Mouse (Mus musculus) neural tube, embryonic 12.5 days (tissue): ENCODE data around the gene Erbb2. TPM values are rescaled to one million over a fixed set of nuclear protein-coding genes. Genes with fewer than 3 reads are reported as not detected.

Experiments
- ATAC-seq: fragments of 200-750 bp; cut with Nextera tagmentation; 2 replicates; pipeline ENCODE4 v1.8.0; 2017; ENCODE audit warnings: low read depth, mild to moderate bottlenecking, moderate TSS enrichment, moderate library complexity; ENCODE audit not compliant: low FRiP score
- H3K27ac ChIP-seq: fragments of 300-500 bp; sonication (generic); 2 replicates; pipeline ENCODE4 v1.5.1; 2016
- H3K27me3 ChIP-seq: fragments of 300-500 bp; sonication (generic); replicated peaks from 2 replicates; pipeline ENCODE4 v1.6.1; 2016; ENCODE audit warnings: mild to moderate bottlenecking
- H3K36me3 ChIP-seq: fragments of 300-500 bp; sonication (generic); 2 replicates; pipeline ENCODE4 v1.6.1; 2016; ENCODE audit warnings: mild to moderate bottlenecking
- H3K4me1 ChIP-seq: fragments of 300-500 bp; sonication (generic); 2 replicates; pipeline ENCODE4 v1.6.1; 2016
- H3K4me2 ChIP-seq: fragments of 300-500 bp; sonication (generic); replicated peaks from 2 replicates; pipeline ENCODE4 v1.6.1; 2016; ENCODE audit warnings: mild to moderate bottlenecking
- H3K4me3 ChIP-seq: fragments of 300-500 bp; sonication (generic); 2 replicates; pipeline ENCODE4 v1.5.1; 2016
- H3K9ac ChIP-seq: fragments of 300-500 bp; sonication (generic); 2 replicates; pipeline ENCODE4 v1.6.1; 2016; ENCODE audit warnings: mild to moderate bottlenecking
- H3K9me3 ChIP-seq: fragments of 300-500 bp; sonication (generic); 2 replicates; pipeline ENCODE4 v1.6.1; 2016; ENCODE audit warnings: mild to moderate bottlenecking
- WGBS: fragments of 180-500 bp; shearing (Covaris S2); methylation state at CpG from one replicate; pipeline ENCODE4 v1.1.7; 2016; 5-methylcytosine and 5-hydroxymethylcytosine counted together
- polyA plus RNA-seq: library from polyadenylated mRNA; unstranded; fragments of >200 nt; fragmentation: Nextera tagmentation; extraction: Ambion mirVana; gene quantifications from 2 replicates; pipeline ENCODE4 v1.2.1, GENCODE M21; 2016

The Erbb2 gene
- polyA plus RNA-seq, 1 experiment from 2014 or later = 17.5 TPM

DNA sequence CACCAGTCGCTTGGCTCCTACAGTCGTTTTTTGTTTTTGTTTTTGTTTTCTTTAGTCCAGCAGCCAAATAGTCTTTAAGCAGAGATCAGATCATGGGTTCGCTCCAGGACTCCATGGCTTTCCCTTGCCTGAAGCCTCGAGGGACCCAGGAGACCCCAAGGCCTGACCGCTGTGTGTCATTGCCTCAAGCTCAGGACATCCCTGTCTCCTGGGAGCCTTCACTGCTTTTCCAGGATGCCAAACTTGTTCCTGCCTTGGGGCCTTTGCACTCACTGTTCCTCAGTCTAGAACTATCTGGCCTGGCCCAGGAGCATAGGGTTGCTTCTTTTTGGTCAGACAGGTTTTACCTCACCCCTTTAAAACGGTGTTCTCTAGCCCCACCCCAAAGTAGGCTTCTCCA is 5.6 kb upstream of the Erbb2 start:
- no peak overlapping the region for H3K4me2 ChIP-seq
- peaks cover 8% of the 10 kb centered on the region; the same call in 1 of the 2 replicates for H3K4me1 ChIP-seq
- ATAC-seq = no peak
- no peaks in the 10 kb centered on the region for H3K9me3 ChIP-seq
- H3K4me3 ChIP-seq = no peak overlapping the region
- 76% methylated on average over 6 of the region's 6 CpGs for WGBS
- peaks cover 12% of the 10 kb centered on the region for H3K27me3 ChIP-seq
- no peak overlapping the region for H3K9ac ChIP-seq
- H3K36me3 ChIP-seq = no peaks in the 10 kb centered on the region
- H3K27ac ChIP-seq = no peak overlapping the region

DNA sequence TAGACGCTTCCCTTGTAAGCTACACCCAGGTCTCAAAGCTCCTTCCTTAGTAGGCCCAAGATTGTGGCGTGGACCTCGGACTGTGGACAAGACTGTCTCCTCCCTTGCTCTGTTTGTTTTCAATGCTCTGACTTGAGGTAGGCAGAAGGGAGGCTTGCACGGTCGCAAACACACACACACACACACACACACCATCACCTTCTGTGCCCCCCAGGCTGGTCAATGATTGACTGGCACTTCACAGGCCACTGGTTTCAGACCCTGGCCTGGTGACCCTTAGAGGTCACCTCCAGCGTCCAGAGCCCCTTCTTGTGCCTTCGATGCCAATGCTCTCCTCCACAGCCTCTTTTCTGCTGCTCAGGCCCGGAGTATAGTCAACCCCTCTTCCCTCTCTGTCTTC is 3.4 kb upstream of the Erbb2 start:
- Histone ChIP-seq H3K36me3 (no peaks in the 10 kb centered on the region), H3K9ac (no peak overlapping the region), H3K4me1 (peaks cover 28% of the 10 kb centered on the region), H3K4me3 (no peak overlapping the region), H3K27me3 (peaks cover 21% of the 10 kb centered on the region), H3K27ac (no peak overlapping the region), H3K4me2 (peak overlapping the region; percentile 39), H3K9me3 (no peaks in the 10 kb centered on the region)
- WGBS = 46% methylated on average over 8 of the region's 8 CpGs
- ATAC-seq = no peak

DNA sequence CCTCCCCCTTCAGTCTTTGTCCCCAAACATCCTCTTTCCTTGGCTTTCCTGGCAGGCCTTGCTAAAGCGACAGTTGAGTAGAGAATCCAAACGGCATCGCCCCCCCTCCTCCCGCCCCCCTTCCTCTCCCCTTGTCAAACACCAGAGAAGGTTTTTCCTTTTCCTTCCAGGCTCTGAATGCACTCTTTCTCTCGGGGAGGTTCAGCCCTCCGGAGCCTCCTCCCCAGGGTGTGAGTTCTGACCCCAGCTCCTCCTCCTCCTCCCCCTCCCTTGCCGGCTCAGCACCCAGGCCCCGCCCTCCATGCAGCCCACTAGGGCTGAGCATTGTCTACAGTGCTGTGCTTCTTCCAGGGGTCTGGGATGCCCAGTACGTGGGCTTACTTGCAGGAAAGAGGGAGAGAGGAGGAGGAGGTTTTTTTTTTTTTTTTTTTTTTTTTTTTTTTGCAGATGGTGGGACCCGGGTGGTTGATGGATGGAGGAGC is 2.9 kb upstream of the Erbb2 start:
- no peak overlapping the region for H3K9ac ChIP-seq
- 2% methylated on average over 10 of the region's 10 CpGs for WGBS

GRCm38 (mm10) chr11:98412797-98413301 is 579 bp downstream of the Erbb2 start:
- ATAC-seq = peak; percentile 49
- 0 out of 2 replicates have a peak overlapping the region, but pooled peaks have one; percentile 37 for H3K27ac ChIP-seq
- H3K36me3 ChIP-seq = no peaks in the 10 kb centered on the region
- no peaks in the 10 kb centered on the region for H3K9me3 ChIP-seq
- H3K4me2 ChIP-seq = peak overlapping the region; percentile 99
- H3K9ac ChIP-seq = peak overlapping the region; percentile 84
- under 1% methylated on average over 40 of the region's 40 CpGs for whole genome bisulfite sequencing
- H3K4me3 ChIP-seq = peak overlapping the region; percentile 72
- peaks cover 18% of the 10 kb centered on the region for H3K27me3 ChIP-seq
- H3K4me1 ChIP-seq = peaks cover 35% of the 10 kb centered on the region

More for the DNA sequence above, 2.9 kb upstream of the Erbb2 start:
- Histone ChIP-seq H3K27ac (no peak overlapping the region), H3K4me1 (peaks cover 34% of the 10 kb centered on the region), H3K9me3 (no peaks in the 10 kb centered on the region), H3K36me3 (no peaks in the 10 kb centered on the region), H3K4me3 (no peak overlapping the region), H3K27me3 (peaks cover 21% of the 10 kb centered on the region), H3K4me2 (peak overlapping the region; percentile 39)
- no peak for ATAC-seq

GRCm38 (mm10) chr11:98413731-98414130 is 1.5 kb downstream of the Erbb2 start:
- no peak for ATAC-seq
- peaks cover 35% of the 10 kb centered on the region for H3K4me1 ChIP-seq
- peak overlapping the region; percentile 72 for H3K4me3 ChIP-seq
- peaks cover 18% of the 10 kb centered on the region for H3K27me3 ChIP-seq
- WGBS = 14% methylated on average over 7 of the region's 7 CpGs
- no peaks in the 10 kb centered on the region for H3K9me3 ChIP-seq
- H3K27ac ChIP-seq = no peak overlapping the region
- no peaks in the 10 kb centered on the region for H3K36me3 ChIP-seq
- H3K4me2 ChIP-seq = peak overlapping the region; percentile 99
- H3K9ac ChIP-seq = 0 out of 2 replicates have a peak overlapping the region, but pooled peaks have one; percentile 84

- Histone ChIP-seq H3K9me3 (no peaks in the 10 kb centered on the region), H3K27ac (no peak overlapping the region), H3K4me2 (peak overlapping the region; percentile 99), H3K4me3 (no peak overlapping the region), H3K27me3 (peaks cover 18% of the 10 kb centered on the region), H3K36me3 (no peaks in the 10 kb centered on the region), H3K9ac (no peak overlapping the region), H3K4me1 (peaks cover 30% of the 10 kb centered on the region)
- 10% methylated on average over 2 of the region's 2 CpGs for WGBS
- ATAC-seq = no peak
These were observed 1.9 kb downstream of the Erbb2 start for GRCm38 (mm10) chr11:98414162-98414561.

- no peak for ATAC-seq
- Histone ChIP-seq H3K9me3 (no peaks in the 10 kb centered on the region), H3K27ac (no peak overlapping the region), H3K4me3 (no peak overlapping the region), H3K27me3 (peaks cover 9% of the 10 kb centered on the region; the same call in 1 of the 2 replicates), H3K36me3 (peaks cover 5% of the 10 kb centered on the region; the same call in 1 of the 2 replicates), H3K4me2 (no peak overlapping the region), H3K9ac (no peak overlapping the region), H3K4me1 (peaks cover 23% of the 10 kb centered on the region)
- WGBS = 90% methylated on average over 1 of the region's 1 CpGs
These were observed 4.8 kb downstream of the Erbb2 start for GRCm38 (mm10) chr11:98417074-98417473.

DNA sequence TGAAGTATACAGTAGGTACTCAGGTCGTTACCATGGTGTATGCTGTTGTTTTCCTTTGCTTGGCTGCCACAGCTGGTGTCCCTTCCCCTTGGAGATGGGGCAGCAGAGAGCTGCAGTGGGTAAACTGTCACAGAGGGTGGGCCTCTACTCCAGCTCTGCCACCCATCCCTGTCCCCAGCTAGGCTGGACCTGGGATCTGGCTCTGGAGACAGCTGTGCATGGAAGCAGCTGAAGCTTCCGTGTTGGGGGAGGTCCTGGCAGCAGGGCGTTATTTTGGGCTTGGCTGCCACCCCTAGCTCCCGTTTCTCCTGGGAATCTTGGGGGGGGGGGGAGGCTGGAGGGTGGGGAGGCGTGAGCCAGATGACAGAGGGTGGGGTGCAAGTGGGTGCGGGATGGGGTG is 6.0 kb downstream of the Erbb2 start:
- Histone ChIP-seq H3K27me3 (no peaks in the 10 kb centered on the region; the same call in 1 of the 2 replicates), H3K4me2 (no peak overlapping the region), H3K4me1 (peaks cover 12% of the 10 kb centered on the region), H3K4me3 (no peak overlapping the region), H3K9ac (no peak overlapping the region), H3K36me3 (peaks cover 5% of the 10 kb centered on the region; the same call in 1 of the 2 replicates), H3K9me3 (no peaks in the 10 kb centered on the region), H3K27ac (no peak overlapping the region)
- 75% methylated on average over 6 of the region's 6 CpGs for WGBS
- ATAC-seq = no peak

DNA sequence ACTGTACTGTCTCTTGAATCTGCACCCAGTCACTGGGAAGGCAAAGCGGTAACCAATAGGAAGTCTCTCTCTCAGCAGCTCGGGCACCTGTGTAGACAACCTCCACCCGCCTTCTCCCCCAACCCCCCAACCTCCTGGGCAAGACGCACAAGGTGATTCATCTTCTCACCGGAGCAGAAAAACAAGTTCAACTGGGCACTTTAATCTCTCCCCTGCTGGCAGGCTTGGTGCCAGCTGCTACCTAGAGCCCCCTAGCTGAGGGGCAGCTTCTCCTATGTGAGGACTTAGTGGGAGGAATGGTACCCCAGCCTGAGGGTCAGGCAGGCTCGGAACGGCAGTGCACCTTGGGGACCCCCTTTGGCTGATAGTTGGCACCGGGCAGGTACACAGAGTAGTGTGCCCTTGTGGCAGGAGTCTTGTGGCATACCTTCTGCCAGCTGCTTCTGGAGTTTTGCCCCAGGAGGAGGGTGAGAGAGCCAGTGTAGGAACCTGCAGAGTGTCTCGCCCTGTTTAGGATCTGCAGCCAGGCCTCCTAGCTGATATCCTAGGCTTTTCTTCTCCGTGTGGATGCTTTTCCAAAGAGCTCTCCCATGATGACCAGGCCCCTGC is 6.8 kb downstream of the Erbb2 start:
- no peak overlapping the region for H3K27ac ChIP-seq
- H3K9me3 ChIP-seq = no peaks in the 10 kb centered on the region
- no peaks in the 10 kb centered on the region; the same call in 1 of the 2 replicates for H3K27me3 ChIP-seq
- no peak for ATAC-seq
- no peak overlapping the region for H3K9ac ChIP-seq
- WGBS = 82% methylated on average over 10 of the region's 10 CpGs
- H3K4me1 ChIP-seq = peaks cover 5% of the 10 kb centered on the region
- H3K4me2 ChIP-seq = no peak overlapping the region
- H3K4me3 ChIP-seq = no peak overlapping the region
- peaks cover 5% of the 10 kb centered on the region; the same call in 1 of the 2 replicates for H3K36me3 ChIP-seq

DNA sequence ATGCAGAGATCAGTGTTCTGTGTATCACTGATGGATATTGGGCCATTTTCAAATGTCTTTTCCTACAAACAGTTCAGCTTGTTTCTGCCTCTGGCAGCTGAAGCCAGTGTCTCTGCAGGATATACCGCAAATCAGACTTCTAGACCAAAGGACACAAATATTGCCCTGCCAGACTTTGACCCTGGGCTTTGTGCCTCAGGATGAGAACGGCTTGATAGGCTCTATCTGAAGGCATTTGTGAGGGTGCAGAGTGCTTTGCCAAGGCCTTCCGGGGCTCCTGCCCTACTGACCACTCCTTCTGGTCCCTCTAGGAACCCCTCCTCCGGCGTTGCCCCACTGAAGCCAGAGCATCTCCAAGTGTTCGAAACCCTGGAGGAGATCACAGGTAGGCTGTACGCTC is 14.3 kb downstream of the Erbb2 start:
- H3K36me3 ChIP-seq = 0 out of 2 replicates have a peak, but pooled peaks cover 11% of the 10 kb centered on the region
- no peaks in the 10 kb centered on the region for H3K4me1 ChIP-seq
- no peak overlapping the region for H3K9ac ChIP-seq
- H3K27me3 ChIP-seq = no peaks in the 10 kb centered on the region
- 95% methylated on average over 7 of the region's 7 CpGs for WGBS
- no peak overlapping the region for H3K4me3 ChIP-seq
- no peaks in the 10 kb centered on the region for H3K9me3 ChIP-seq
- H3K4me2 ChIP-seq = no peak overlapping the region
- ATAC-seq = no peak
- H3K27ac ChIP-seq = no peak overlapping the region

DNA sequence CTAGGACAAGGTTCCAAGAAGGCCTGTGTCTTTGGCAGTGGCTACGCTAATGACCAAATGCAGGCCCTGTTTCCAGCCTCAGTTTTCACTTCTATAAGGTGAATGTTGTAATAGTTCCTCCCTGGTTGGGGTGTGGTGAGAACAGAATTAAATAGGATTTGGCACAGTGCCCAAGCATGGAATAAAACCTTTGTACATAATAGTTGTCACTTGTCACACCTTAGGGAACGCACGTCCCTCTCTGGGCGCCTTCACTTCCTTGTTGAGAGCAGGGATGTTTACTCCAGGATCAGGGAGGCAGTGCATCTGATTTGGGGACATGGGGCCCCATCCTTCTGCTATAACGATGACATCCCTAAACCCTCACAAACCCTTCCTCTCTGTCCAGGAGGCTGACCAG is 16.2 kb downstream of the Erbb2 start:
- Histone ChIP-seq H3K27ac (no peak overlapping the region), H3K4me2 (no peak overlapping the region), H3K4me1 (no peaks in the 10 kb centered on the region), H3K27me3 (no peaks in the 10 kb centered on the region), H3K9me3 (no peaks in the 10 kb centered on the region), H3K36me3 (peaks cover 18% of the 10 kb centered on the region), H3K9ac (no peak overlapping the region), H3K4me3 (no peak overlapping the region)
- WGBS = 93% methylated on average over 5 of the region's 5 CpGs
- no peak for ATAC-seq

GRCm38 (mm10) chr11:98431743-98432502 is 19.7 kb downstream of the Erbb2 start:
- no peak overlapping the region for H3K9ac ChIP-seq
- peaks cover 39% of the 10 kb centered on the region for H3K36me3 ChIP-seq
- no peaks in the 10 kb centered on the region for H3K4me1 ChIP-seq
- H3K4me2 ChIP-seq = no peak overlapping the region
- H3K4me3 ChIP-seq = no peak overlapping the region
- WGBS = 85% methylated on average over 9 of the region's 9 CpGs
- ATAC-seq = no peak
- H3K9me3 ChIP-seq = no peaks in the 10 kb centered on the region
- H3K27ac ChIP-seq = no peak overlapping the region
- no peaks in the 10 kb centered on the region for H3K27me3 ChIP-seq
